Mouse (Mus musculus): Measurements from ENCODE around the gene Myocd.

Gene Myocd

GRCm38 (mm10) chr11:65269851-65270473 is at the start of gene Myocd:
Myocd (minus strand) TSS chr11:65269989.
- in situ Hi-C loops (cut with MboI; ENCODE audit: low pct_unique_long_range_greater_than_20kb in 1 of 2, low sequenced_read_pairs in 2 of 2, unreplicated experiment in 1 of 2), result no loop called here

GRCm38 (mm10) chr11:65303824-65304223 is 34.0 kb upstream of the Myocd start:
- in situ Hi-C loops (cut with MboI; ENCODE audit: low pct_unique_long_range_greater_than_20kb in 1 of 2, low sequenced_read_pairs in 2 of 2, unreplicated experiment in 1 of 2), result no loop called here

GRCm38 (mm10) chr11:65294128-65294833 is 24.5 kb upstream of the Myocd start:
- in situ Hi-C loops (cut with MboI; ENCODE audit: low pct_unique_long_range_greater_than_20kb in 1 of 2, low sequenced_read_pairs in 2 of 2, unreplicated experiment in 1 of 2), result no loop called here

GRCm38 (mm10) chr11:65292994-65293393 is 23.2 kb upstream of the Myocd start:
- in situ Hi-C loops (cut with MboI; ENCODE audit: low pct_unique_long_range_greater_than_20kb in 1 of 2, low sequenced_read_pairs in 2 of 2, unreplicated experiment in 1 of 2), result no loop called here

- in situ Hi-C loops (cut with MboI; ENCODE audit: low pct_unique_long_range_greater_than_20kb in 1 of 2, low sequenced_read_pairs in 2 of 2, unreplicated experiment in 1 of 2), result no loop called here
Observed at GRCm38 (mm10) chr11:65287706-65288105, 17.9 kb upstream of the Myocd start.

- in situ Hi-C loops (cut with MboI; ENCODE audit: low pct_unique_long_range_greater_than_20kb in 1 of 2, low sequenced_read_pairs in 2 of 2, unreplicated experiment in 1 of 2), result no loop called here
Observed at GRCm38 (mm10) chr11:65286211-65286610, 16.4 kb upstream of the Myocd start.

GRCm38 (mm10) chr11:65275441-65275840 is 5.7 kb upstream of the Myocd start:
- in situ Hi-C loops (cut with MboI; ENCODE audit: low pct_unique_long_range_greater_than_20kb in 1 of 2, low sequenced_read_pairs in 2 of 2, unreplicated experiment in 1 of 2), result no loop called here

GRCm38 (mm10) chr11:65271000-65271399 is 1.2 kb upstream of the Myocd start:
- in situ Hi-C loops (cut with MboI; ENCODE audit: low pct_unique_long_range_greater_than_20kb in 1 of 2, low sequenced_read_pairs in 2 of 2, unreplicated experiment in 1 of 2), result no loop called here

GRCm38 (mm10) chr11:65268310-65268709 is 1.5 kb downstream of the Myocd start:
- in situ Hi-C loops (cut with MboI; ENCODE audit: low pct_unique_long_range_greater_than_20kb in 1 of 2, low sequenced_read_pairs in 2 of 2, unreplicated experiment in 1 of 2), result no loop called here

- in situ Hi-C loops (cut with MboI; ENCODE audit: low pct_unique_long_range_greater_than_20kb in 1 of 2, low sequenced_read_pairs in 2 of 2, unreplicated experiment in 1 of 2), result no loop called here
Observed at GRCm38 (mm10) chr11:65263466-65263865, 6.3 kb downstream of the Myocd start.

- in situ Hi-C loops (cut with MboI; ENCODE audit: low pct_unique_long_range_greater_than_20kb in 1 of 2, low sequenced_read_pairs in 2 of 2, unreplicated experiment in 1 of 2), result no loop called here
Observed at GRCm38 (mm10) chr11:65258997-65259396, 10.8 kb downstream of the Myocd start.

- in situ Hi-C loops (cut with MboI; ENCODE audit: low pct_unique_long_range_greater_than_20kb in 1 of 2, low sequenced_read_pairs in 2 of 2, unreplicated experiment in 1 of 2), result no loop called here
Observed at GRCm38 (mm10) chr11:65256143-65256542, 13.6 kb downstream of the Myocd start.

- in situ Hi-C loops (cut with MboI; ENCODE audit: low pct_unique_long_range_greater_than_20kb in 1 of 2, low sequenced_read_pairs in 2 of 2, unreplicated experiment in 1 of 2), result no loop called here
Observed at GRCm38 (mm10) chr11:65255564-65255963, 14.2 kb downstream of the Myocd start.

- in situ Hi-C loops (cut with MboI; ENCODE audit: low pct_unique_long_range_greater_than_20kb in 1 of 2, low sequenced_read_pairs in 2 of 2, unreplicated experiment in 1 of 2), result no loop called here
Observed at GRCm38 (mm10) chr11:65250366-65250765, 19.4 kb downstream of the Myocd start.

GRCm38 (mm10) chr11:65246301-65247054 is 23.3 kb downstream of the Myocd start:
- in situ Hi-C loops (cut with MboI; ENCODE audit: low pct_unique_long_range_greater_than_20kb in 1 of 2, low sequenced_read_pairs in 2 of 2, unreplicated experiment in 1 of 2), result no loop called here

- in situ Hi-C loops (cut with MboI; ENCODE audit: low pct_unique_long_range_greater_than_20kb in 1 of 2, low sequenced_read_pairs in 2 of 2, unreplicated experiment in 1 of 2), result no loop called here
Observed at GRCm38 (mm10) chr11:65243593-65243992, 26.2 kb downstream of the Myocd start.

- in situ Hi-C loops (cut with MboI; ENCODE audit: low pct_unique_long_range_greater_than_20kb in 1 of 2, low sequenced_read_pairs in 2 of 2, unreplicated experiment in 1 of 2), result no loop called here
Observed at GRCm38 (mm10) chr11:65240521-65240920, 29.3 kb downstream of the Myocd start.

GRCm38 (mm10) chr11:65237896-65238295 is 31.9 kb downstream of the Myocd start:
- in situ Hi-C loops (cut with MboI; ENCODE audit: low pct_unique_long_range_greater_than_20kb in 1 of 2, low sequenced_read_pairs in 2 of 2, unreplicated experiment in 1 of 2), result no loop called here

GRCm38 (mm10) chr11:65236907-65237306 is 32.9 kb downstream of the Myocd start:
- in situ Hi-C loops (cut with MboI; ENCODE audit: low pct_unique_long_range_greater_than_20kb in 1 of 2, low sequenced_read_pairs in 2 of 2, unreplicated experiment in 1 of 2), result no loop called here
